Mouse (Mus musculus): ENCODE measurements around the gene Aco2.

GRCm38 (mm10) chr15:81943176-81943749, 71.2 kb downstream of the Aco2 start:
- TF ChIP-seq CTCF (IDR thresholded peaks at IDR 0.05; ENCODE audit: low read depth, low read length) (no peak), POLR2A (IDR thresholded peaks at IDR 0.05; ENCODE audit: extremely low read depth, insufficient read depth, low read length) (no peak)
